Mouse (Mus musculus) forebrain, embryonic 10.5 days (tissue): Measurements from ENCODE around the gene Nfe2l1. TPM values are rescaled to one million over a fixed set of nuclear protein-coding genes. Genes with fewer than 3 reads are reported as not detected.
"Not testable (repeated sequence)": the region's sequence is repeated elsewhere in the genome, so short reads cannot be mapped to it uniquely, and the experiment has no call there.

Source experiments
- DNase-seq: peaks from one replicate; pipeline ENCODE4 v3.0.0-alpha.2; 2017; ENCODE audit warnings: low spot score; ENCODE audit errors: extremely low spot score
- H3K27ac ChIP-seq: fragments of 300-500 bp; sonication (generic); 2 replicates; pipeline ENCODE4 v1.5.1; 2016; ENCODE audit warnings: mild to moderate bottlenecking
- H3K27me3 ChIP-seq: fragments of 300-500 bp; sonication (generic); 2 replicates; pipeline ENCODE4 v1.6.1; 2016; ENCODE audit warnings: mild to moderate bottlenecking; ENCODE audit not compliant: poor library complexity, severe bottlenecking
- H3K36me3 ChIP-seq: fragments of 300-500 bp; sonication (generic); replicated peaks from 2 replicates; pipeline ENCODE4 v1.6.1; 2016; ENCODE audit warnings: mild to moderate bottlenecking, moderate library complexity
- H3K4me1 ChIP-seq: fragments of 300-500 bp; sonication (generic); 2 replicates; pipeline ENCODE4 v1.6.1; 2016
- H3K4me3 ChIP-seq: fragments of 300-500 bp; sonication (generic); 2 replicates; pipeline ENCODE4 v1.5.1; 2016; ENCODE audit warnings: mild to moderate bottlenecking, moderate library complexity
- H3K9me3 ChIP-seq: fragments of 300-500 bp; sonication (generic); 2 replicates; pipeline ENCODE4 v1.6.1; 2016; ENCODE audit warnings: mild to moderate bottlenecking, moderate library complexity
- WGBS: fragments of 180-500 bp; shearing (Covaris S2); methylation state at CpG from one replicate; pipeline ENCODE4 v1.1.7; 2016; 5-methylcytosine and 5-hydroxymethylcytosine counted together
- polyA plus RNA-seq: library from polyadenylated mRNA; unstranded; fragments of >200 nt; fragmentation: Nextera tagmentation; extraction: Ambion mirVana; gene quantifications from 2 replicates; pipeline ENCODE4 v1.2.1, GENCODE M21; 2016

Gene Nfe2l1
- polyA plus RNA-seq, 1 experiment from 2014 or later = 64.7 TPM

- peaks cover 98% of the 10 kb centered on the region for H3K36me3 ChIP-seq
- H3K27me3 ChIP-seq, DNase-seq, H3K9me3 ChIP-seq, H3K27ac ChIP-seq, H3K4me1 ChIP-seq, H3K4me3 ChIP-seq: not testable (repeated sequence)
- WGBS = 93% methylated on average over 1 of the region's 1 CpGs
Measured at GRCm38 (mm10) chr11:96811188-96811587, 18.6 kb downstream of the Nfe2l1 start.

GRCm38 (mm10) chr11:96809562-96810235 lies 20.1 kb downstream of the Nfe2l1 start:
- 93% methylated on average over 6 of the region's 6 CpGs for WGBS
- no peak for DNase-seq

GRCm38 (mm10) chr11:96808066-96808465 lies 21.7 kb downstream of the Nfe2l1 start:
- H3K4me1 ChIP-seq = no peaks in the 10 kb centered on the region
- H3K4me3 ChIP-seq = no peak overlapping the region
- WGBS = 76% methylated on average over 1 of the region's 1 CpGs
- no peak overlapping the region for H3K27ac ChIP-seq
- DNase-seq = no peak
- H3K36me3 ChIP-seq = peaks cover 100% of the 10 kb centered on the region
- no peaks in the 10 kb centered on the region for H3K27me3 ChIP-seq
- no peaks in the 10 kb centered on the region for H3K9me3 ChIP-seq

More at GRCm38 (mm10) chr11:96809562-96810235, 20.1 kb downstream of the Nfe2l1 start:
- Histone ChIP-seq H3K36me3 (peaks cover 98% of the 10 kb centered on the region), H3K4me1 (no peaks in the 10 kb centered on the region), H3K9me3 (no peaks in the 10 kb centered on the region), H3K27ac (no peak overlapping the region), H3K4me3 (no peak overlapping the region), H3K27me3 (no peaks in the 10 kb centered on the region)

GRCm38 (mm10) chr11:96805606-96806005 lies 24.2 kb downstream of the Nfe2l1 start:
- WGBS = 91% methylated on average over 5 of the region's 5 CpGs

GRCm38 (mm10) chr11:96799511-96799910 lies 30.3 kb downstream of the Nfe2l1 start:
- no peaks in the 10 kb centered on the region for H3K9me3 ChIP-seq
- H3K4me1 ChIP-seq = no peaks in the 10 kb centered on the region
- DNase-seq = no peak
- 95% methylated on average over 2 of the region's 2 CpGs for WGBS
- no peaks in the 10 kb centered on the region for H3K27me3 ChIP-seq
- H3K4me3 ChIP-seq = no peak overlapping the region
- peaks cover 99% of the 10 kb centered on the region for H3K36me3 ChIP-seq
- H3K27ac ChIP-seq = no peak overlapping the region

More at GRCm38 (mm10) chr11:96805606-96806005, 24.2 kb downstream of the Nfe2l1 start:
- H3K4me3 ChIP-seq = no peak overlapping the region
- H3K36me3 ChIP-seq = peaks cover 99% of the 10 kb centered on the region
- H3K27me3 ChIP-seq = no peaks in the 10 kb centered on the region
- H3K9me3 ChIP-seq = no peaks in the 10 kb centered on the region
- no peak for DNase-seq
- no peak overlapping the region for H3K27ac ChIP-seq
- H3K4me1 ChIP-seq = no peaks in the 10 kb centered on the region

- H3K9me3 ChIP-seq = no peaks in the 10 kb centered on the region
- H3K27me3 ChIP-seq = no peaks in the 10 kb centered on the region
- H3K27ac ChIP-seq = no peak overlapping the region
- H3K36me3 ChIP-seq = peaks cover 96% of the 10 kb centered on the region
- peaks cover 26% of the 10 kb centered on the region for H3K4me1 ChIP-seq
- WGBS = 89% methylated on average over 1 of the region's 1 CpGs
- DNase-seq = no peak
- no peak overlapping the region for H3K4me3 ChIP-seq
Measured at GRCm38 (mm10) chr11:96796586-96796985, 33.2 kb downstream of the Nfe2l1 start.

- WGBS = 99% methylated on average over 2 of the region's 2 CpGs
- peaks cover 96% of the 10 kb centered on the region for H3K36me3 ChIP-seq
- no peak for DNase-seq
- H3K27ac ChIP-seq = no peak overlapping the region
- H3K27me3 ChIP-seq = no peaks in the 10 kb centered on the region
- no peaks in the 10 kb centered on the region for H3K9me3 ChIP-seq
- H3K4me1 ChIP-seq = peaks cover 31% of the 10 kb centered on the region
- H3K4me3 ChIP-seq = no peak overlapping the region
Measured at GRCm38 (mm10) chr11:96796081-96796480, 33.7 kb downstream of the Nfe2l1 start.

GRCm38 (mm10) chr11:96795491-96795890 lies 34.3 kb downstream of the Nfe2l1 start:
- H3K36me3 ChIP-seq = peaks cover 95% of the 10 kb centered on the region
- no peaks in the 10 kb centered on the region for H3K9me3 ChIP-seq
- no peak for DNase-seq
- peaks cover 37% of the 10 kb centered on the region for H3K4me1 ChIP-seq
- H3K4me3 ChIP-seq = no peak overlapping the region
- no peaks in the 10 kb centered on the region for H3K27me3 ChIP-seq
- 97% methylated on average over 13 of the region's 13 CpGs for WGBS
- H3K27ac ChIP-seq = no peak overlapping the region

GRCm38 (mm10) chr11:96790681-96791080 lies 39.1 kb downstream of the Nfe2l1 start:
- H3K4me3 ChIP-seq = peak overlapping the region; percentile 93
- no peaks in the 10 kb centered on the region for H3K9me3 ChIP-seq
- H3K27ac ChIP-seq = no peak overlapping the region
- peaks cover 64% of the 10 kb centered on the region for H3K4me1 ChIP-seq
- DNase-seq = no peak
- peaks cover 47% of the 10 kb centered on the region for H3K36me3 ChIP-seq
- H3K27me3 ChIP-seq = no peaks in the 10 kb centered on the region
- 14% methylated on average over 1 of the region's 1 CpGs for WGBS

- peak overlapping the region; percentile 99 for H3K27ac ChIP-seq
- no peaks in the 10 kb centered on the region for H3K27me3 ChIP-seq
- H3K36me3 ChIP-seq = peaks cover 40% of the 10 kb centered on the region
- H3K4me3 ChIP-seq = peak overlapping the region; percentile 93
- no peak for DNase-seq
- 8% methylated on average over 5 of the region's 5 CpGs for WGBS
- H3K9me3 ChIP-seq = no peaks in the 10 kb centered on the region
- peaks cover 64% of the 10 kb centered on the region for H3K4me1 ChIP-seq
Measured at GRCm38 (mm10) chr11:96789990-96790389, 39.8 kb downstream of the Nfe2l1 start.

- Histone ChIP-seq H3K4me3 (peak within 1 kb of the TSS; percentile 93), H3K36me3 (peaks cover 31% of the 10 kb centered on the region), H3K4me1 (peaks cover 63% of the 10 kb centered on the region), H3K27me3 (no peaks in the 10 kb centered on the region), H3K9me3 (no peaks in the 10 kb centered on the region), H3K27ac (peak within 1 kb of the TSS; percentile 99)
- DNase-seq = peak; percentile 93
- 1% methylated on average over 93 of the region's 93 CpGs for WGBS
Measured at GRCm38 (mm10) chr11:96788871-96789795, 40.6 kb downstream of the Nfe2l1 start, which contains the start of gene Cbx1. Gene Cbx1, plus strand, starts transcription at chr11:96789127.

GRCm38 (mm10) chr11:96786731-96787450 lies 42.9 kb downstream of the Nfe2l1 start:
- Histone ChIP-seq H3K36me3 (peaks cover 13% of the 10 kb centered on the region), H3K4me3 (no peak overlapping the region), H3K27ac (no peak overlapping the region), H3K9me3 (no peaks in the 10 kb centered on the region), H3K4me1 (peaks cover 41% of the 10 kb centered on the region), H3K27me3 (no peaks in the 10 kb centered on the region)
- DNase-seq = no peak
- 35% methylated on average over 9 of the region's 9 CpGs for WGBS
